Mouse (Mus musculus) bone marrow, adult 2 months (tissue): Measurements from ENCODE around the gene Asic4. TPM values are rescaled to one million over a fixed set of nuclear protein-coding genes. Genes with fewer than 3 reads are reported as not detected.

Source experiments
- H3K27ac ChIP-seq: fragments of 200-500 bp; 2 replicates; pipeline ENCODE4 v1.5.1; 2012; ENCODE audit warnings: low read depth, mild to moderate bottlenecking, control low read depth, inconsistent platforms, low read length; ENCODE audit not compliant: control insufficient read depth, poor library complexity, insufficient read depth
- H3K4me1 ChIP-seq: fragments of 200-500 bp; 2 replicates; pipeline ENCODE4 v1.6.1; 2011; ENCODE audit warnings: low read length; ENCODE audit not compliant: control insufficient read depth, insufficient read depth
- H3K4me3 ChIP-seq: fragments of 200-500 bp; replicated peaks from 2 replicates; pipeline ENCODE3; 2011; ENCODE audit warnings: mild to moderate bottlenecking, low read depth, low read length, control low read depth; ENCODE audit not compliant: control insufficient read depth
- CTCF ChIP-seq: fragments of 200-500 bp; IDR thresholded peaks from 2 replicates; pipeline ENCODE4 v1.5.1; 2011; ENCODE audit warnings: low read length, control low read depth; ENCODE audit not compliant: control insufficient read depth, insufficient read depth
- POLR2A ChIP-seq: fragments of 200-500 bp; IDR thresholded peaks from 2 replicates; pipeline ENCODE4 v1.6.1; 2011; ENCODE audit warnings: low read depth, mild to moderate bottlenecking, control low read depth, low read length, borderline replicate concordance; ENCODE audit not compliant: control insufficient read depth
- WGBS: fragments of 180-500 bp; shearing (Covaris S2); methylation state at CpG from one replicate; pipeline ENCODE4 v1.1.7; 2018; 5-methylcytosine and 5-hydroxymethylcytosine counted together
- polyA plus RNA-seq: library from polyadenylated mRNA; stranded (reverse); fragments of >200 nt; gene quantifications from 2 replicates; pipeline ENCODE4 v1.2.4, GENCODE M21; 2011; ENCODE audit warnings: low replicate concordance; ENCODE audit not compliant: missing spikeins, insufficient read depth, insufficient read length

Gene Asic4
- polyA plus RNA-seq, 1 experiment: not detected

DNA sequence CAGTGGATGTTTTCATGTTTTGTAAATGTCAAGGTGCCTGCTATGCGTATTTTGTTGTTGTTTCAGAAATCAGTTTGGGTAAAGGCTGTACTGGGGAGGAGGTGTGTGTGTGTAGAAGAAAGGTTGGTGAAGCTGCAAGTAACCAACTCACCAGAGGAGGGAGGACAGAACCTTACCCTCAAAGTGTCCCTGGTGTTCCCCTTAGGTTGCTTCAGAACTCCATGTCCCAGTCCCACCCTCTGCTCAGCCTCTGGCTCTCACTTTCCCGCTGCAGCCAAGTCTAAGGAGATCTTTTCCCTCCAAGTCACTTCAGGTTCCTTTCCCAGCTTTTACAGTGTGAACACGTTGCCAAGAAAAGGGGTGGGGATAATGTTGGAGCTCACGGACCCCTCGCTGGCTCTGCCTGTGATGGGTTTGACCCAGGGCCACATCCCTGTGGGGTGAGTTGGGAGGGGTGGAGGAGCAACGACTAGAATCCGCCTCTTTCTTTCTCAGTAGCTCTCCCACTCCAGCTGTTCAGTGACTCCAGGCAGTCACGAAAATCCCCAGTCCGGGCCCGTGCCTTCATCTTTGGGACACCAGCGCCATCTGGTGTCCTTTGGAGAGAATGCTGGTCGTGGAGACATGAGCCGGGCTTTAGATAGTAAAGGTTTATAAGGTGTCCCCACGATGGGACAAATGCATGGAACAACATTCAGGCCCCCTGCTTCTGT is 17.1 kb downstream of the Asic4 start:
- TF ChIP-seq POLR2A: no peak
- peak; percentile 71 for TF ChIP-seq CTCF
- WGBS: 8% methylated on average over 14 of the region's 14 CpGs
- no peak overlapping the region for H3K27ac ChIP-seq
- no peaks in the 10 kb centered on the region for H3K4me1 ChIP-seq
- no peak overlapping the region for H3K4me3 ChIP-seq

DNA sequence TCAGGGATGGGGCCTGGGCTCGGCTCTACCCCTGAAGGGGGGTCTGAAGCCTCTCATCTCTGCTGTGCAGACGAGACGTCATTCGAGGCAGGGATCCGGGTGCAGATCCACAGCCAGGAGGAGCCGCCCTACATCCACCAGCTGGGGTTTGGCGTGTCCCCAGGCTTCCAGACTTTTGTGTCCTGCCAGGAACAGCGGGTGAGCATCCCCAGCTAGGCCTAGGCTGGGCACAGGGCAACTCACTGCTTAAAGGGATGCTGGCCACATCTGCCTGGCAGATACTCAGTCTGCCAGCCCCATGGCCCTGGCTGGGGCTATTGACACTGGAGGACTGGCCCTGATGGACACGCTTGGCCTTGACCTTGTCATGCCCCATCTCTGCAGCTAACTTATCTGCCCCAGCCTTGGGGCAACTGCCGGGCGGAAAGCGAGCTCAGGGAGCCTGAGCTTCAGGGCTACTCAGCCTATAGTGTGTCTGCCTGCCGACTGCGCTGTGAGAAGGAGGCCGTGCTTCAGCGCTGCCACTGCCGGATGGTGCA is 19.1 kb downstream of the Asic4 start:
- 79% methylated on average over 17 of the region's 17 CpGs for WGBS
- TF ChIP-seq CTCF (no peak), POLR2A (no peak)
- Histone ChIP-seq H3K27ac (no peak overlapping the region), H3K4me1 (no peaks in the 10 kb centered on the region), H3K4me3 (no peak overlapping the region)

DNA sequence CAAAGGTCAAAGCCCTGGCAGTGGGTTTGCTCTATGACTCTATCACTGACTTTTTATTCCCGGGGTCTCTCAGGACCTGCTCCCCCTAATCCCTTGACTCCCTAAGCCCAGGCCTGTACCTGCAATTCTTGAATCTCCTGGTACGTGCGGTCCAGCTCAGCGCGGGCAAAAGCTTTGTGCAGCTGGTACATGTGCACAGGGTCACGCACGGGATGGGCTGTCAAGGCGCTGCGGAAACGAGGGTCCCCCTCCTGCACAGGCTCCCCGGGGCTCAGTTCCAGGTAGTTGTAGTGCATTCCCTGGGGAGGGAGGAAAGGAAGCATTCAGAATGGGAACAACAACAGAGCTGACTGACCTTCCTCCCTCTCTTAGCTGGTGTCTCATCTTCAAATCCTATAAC is 26.2 kb downstream of the Asic4 start:
- TF ChIP-seq POLR2A: no peak
- no peak for TF ChIP-seq CTCF
- Histone ChIP-seq H3K4me3 (no peak overlapping the region), H3K4me1 (no peaks in the 10 kb centered on the region; the same call in 1 of the 2 replicates), H3K27ac (no peak overlapping the region)
- WGBS: 88% methylated on average over 11 of the region's 11 CpGs

DNA sequence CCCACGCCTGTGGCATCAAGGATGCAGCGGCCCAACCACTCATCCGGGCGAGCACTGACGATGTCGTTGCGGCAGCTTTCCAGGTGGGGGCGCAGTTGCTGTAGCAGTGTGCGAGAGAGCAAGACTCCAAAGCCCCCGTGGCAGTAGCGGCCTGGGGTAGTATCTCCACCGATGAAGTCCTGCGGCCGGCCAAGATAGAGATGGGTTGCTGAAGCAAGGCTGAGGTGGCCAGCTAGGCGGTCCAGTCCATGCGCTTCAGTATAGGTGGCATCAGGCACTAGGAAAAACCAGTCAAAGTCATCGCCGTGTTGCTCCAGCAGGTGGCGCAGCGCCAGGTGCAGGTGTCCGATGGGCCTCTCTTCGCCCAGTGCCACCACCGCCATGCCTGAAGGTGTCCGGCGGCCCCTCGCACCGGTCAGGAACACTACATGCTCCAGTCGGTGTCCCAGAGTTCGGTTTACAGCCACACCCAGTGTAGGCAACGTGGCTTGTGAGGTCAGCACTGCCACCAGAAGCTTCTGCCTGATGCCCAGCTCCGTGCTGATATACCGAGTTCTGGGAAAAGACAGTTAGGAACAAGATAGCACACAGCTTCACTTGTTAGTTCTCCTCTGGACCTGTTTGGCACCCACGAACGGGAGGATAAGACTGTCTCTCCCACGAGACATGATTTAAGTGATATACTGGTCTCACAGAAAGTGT is 27.2 kb downstream of the Asic4 start:
- Histone ChIP-seq H3K4me1 (no peaks in the 10 kb centered on the region; the same call in 1 of the 2 replicates), H3K4me3 (no peak overlapping the region), H3K27ac (no peak overlapping the region)
- WGBS: 10% methylated on average over 35 of the region's 35 CpGs
- peak; percentile 24; the same call in 1 of the 2 replicates for TF ChIP-seq POLR2A
- TF ChIP-seq CTCF: peak; percentile 69

DNA sequence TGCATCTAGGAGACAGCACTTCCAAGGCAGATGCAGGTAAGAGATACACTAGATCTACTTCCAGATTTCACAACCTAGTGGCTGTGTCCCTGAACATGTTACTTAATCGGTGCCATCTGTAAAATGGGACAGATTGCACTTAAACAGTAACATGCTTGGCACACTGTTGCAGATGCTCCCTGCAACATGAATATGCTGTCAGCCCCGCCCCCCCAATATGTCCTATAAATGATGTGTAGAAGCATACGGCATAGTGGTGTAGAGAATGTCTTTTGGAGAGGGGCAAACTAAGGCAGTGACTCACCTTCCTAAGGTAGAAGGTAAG is 27.7 kb downstream of the Asic4 start:
- 32% methylated on average over 3 of the region's 3 CpGs for WGBS
- no peak overlapping the region for H3K4me3 ChIP-seq
- H3K27ac ChIP-seq: no peak overlapping the region
- H3K4me1 ChIP-seq: no peaks in the 10 kb centered on the region; the same call in 1 of the 2 replicates
- TF ChIP-seq CTCF (no peak), POLR2A (no peak)

DNA sequence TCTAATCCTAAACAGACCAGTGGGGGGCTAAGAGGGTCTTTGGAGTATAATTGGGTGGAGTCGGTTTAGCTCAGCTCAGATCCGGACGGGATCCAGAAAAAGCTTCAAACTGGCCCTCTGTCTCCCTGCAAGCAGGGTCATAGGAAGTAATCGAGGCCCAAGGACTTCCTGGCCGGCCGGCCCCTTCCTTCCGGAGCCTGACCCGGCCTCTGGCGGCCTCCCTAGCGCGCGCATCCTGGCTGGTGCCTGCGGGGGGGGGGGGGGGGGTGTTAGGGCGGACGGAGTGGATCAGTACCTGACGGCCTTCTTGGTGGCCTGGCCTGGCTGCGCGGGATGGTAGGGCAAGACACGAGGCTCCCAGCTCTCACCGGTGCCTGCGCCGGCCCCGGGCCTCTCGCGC is 28.3 kb downstream of the Asic4 start:
- TF ChIP-seq POLR2A (no peak), CTCF (no peak)
- H3K4me3 ChIP-seq: peak overlapping the region; percentile 70
- no peaks in the 10 kb centered on the region; the same call in 1 of the 2 replicates for H3K4me1 ChIP-seq
- peak overlapping the region; percentile 26; the same call in 1 of the 2 replicates for H3K27ac ChIP-seq
- WGBS: under 1% methylated on average over 25 of the region's 25 CpGs

DNA sequence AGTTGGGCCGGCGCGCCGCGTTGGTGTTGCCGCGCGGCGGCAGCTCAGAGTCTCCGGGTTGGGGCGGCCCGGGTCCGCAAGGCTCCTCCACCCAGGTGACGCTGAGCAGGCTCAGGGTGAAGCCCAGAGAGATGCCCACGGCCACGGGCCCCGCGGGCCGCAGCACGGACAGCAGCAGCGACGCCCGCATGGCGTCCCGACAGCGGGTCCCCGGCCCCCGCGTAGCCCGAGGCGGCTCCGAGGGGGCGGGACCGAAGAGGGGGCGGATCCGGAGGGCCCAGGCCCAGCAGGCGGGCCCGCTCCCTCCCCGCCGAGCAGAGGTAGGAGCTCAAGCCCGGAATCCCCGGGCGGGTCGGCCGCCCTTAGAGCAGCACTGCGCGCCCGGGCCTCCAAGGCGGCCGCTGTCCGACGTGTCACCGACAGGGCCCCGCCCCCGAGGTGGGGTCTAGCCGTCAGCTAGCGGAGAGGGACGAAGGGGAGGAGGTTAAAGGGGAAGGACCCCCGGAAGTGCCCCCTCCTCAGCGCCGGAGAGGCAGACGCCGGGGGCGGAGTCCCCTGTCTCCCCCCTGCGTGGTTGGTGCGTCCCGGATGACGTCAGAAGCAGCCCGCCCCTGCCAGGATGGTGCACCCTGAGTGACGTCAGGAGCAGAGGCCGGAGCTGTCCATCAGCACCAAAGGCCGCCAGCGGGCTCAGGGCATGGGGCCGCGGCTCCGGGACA is 28.8 kb downstream of the Asic4 start, which contains the start of the genes Chpf and Tmem198:
Chpf (minus strand) TSS at position 392 of the 719 bp plus-strand sequence.
Tmem198 (plus strand) TSS at position 617 of the 719 bp plus-strand sequence.
- TF ChIP-seq POLR2A (peak; percentile 12; the same call in 1 of the 2 replicates), CTCF (no peak)
- H3K4me1 ChIP-seq: no peaks in the 10 kb centered on the region; the same call in 1 of the 2 replicates
- H3K4me3 ChIP-seq: peak within 1 kb of the TSS; percentile 70
- under 1% methylated on average over 72 of the region's 76 CpGs for WGBS
- peak within 1 kb of the TSS; percentile 26; the same call in 1 of the 2 replicates for H3K27ac ChIP-seq
